Mouse (Mus musculus): ENCODE measurements around the gene Arid4b. TPM values are rescaled to one million over a fixed set of nuclear protein-coding genes. Genes with fewer than 3 reads are reported as not detected.
A peak's percentile ranks its signal among the peaks of the same experiment; 100 is the strongest.

Gene Arid4b
- polyA plus RNA-seq, 1 experiment from 2014 or later, result 65.8 TPM

GRCm38 (mm10) chr13:14049878-14050277 lies 13.2 kb upstream of the Arid4b start:
- Histone ChIP-seq H3K9ac (no peak overlapping the region), H3K27me3 (ENCODE audit: control insufficient read depth, insufficient read depth, low read length) (no peaks in the 10 kb centered on the region), H3K36me3 (replicated peaks; ENCODE audit: control insufficient read depth, insufficient read depth) (peaks cover 79% of the 10 kb centered on the region), H3K9me3 (ENCODE audit: control insufficient read depth, low read length) (no peaks in the 10 kb centered on the region), H3K4me2 (replicated peaks) (no peak overlapping the region), H3K27ac (no peak overlapping the region), H3K4me3 (replicated peaks; ENCODE audit: low read length) (no peak overlapping the region), H3K4me1 (replicated peaks; ENCODE audit: control insufficient read depth, insufficient read depth, low read length) (no peaks in the 10 kb centered on the region)
- no peak for ATAC-seq (ENCODE audit: low FRiP score)
- 86% methylated on average over 1 of the region's 1 CpGs for WGBS
- no peak for DNase-seq (ENCODE audit: low spot score)

- Histone ChIP-seq H3K27me3 (ENCODE audit: control insufficient read depth, insufficient read depth, low read length) (no peaks in the 10 kb centered on the region), H3K4me3 (replicated peaks; ENCODE audit: low read length) (no peak overlapping the region), H3K4me2 (replicated peaks) (no peak overlapping the region), H3K27ac (no peak overlapping the region), H3K9ac (no peak overlapping the region), H3K36me3 (replicated peaks; ENCODE audit: control insufficient read depth, insufficient read depth) (peaks cover 67% of the 10 kb centered on the region), H3K4me1 (replicated peaks; ENCODE audit: control insufficient read depth, insufficient read depth, low read length) (peaks cover 8% of the 10 kb centered on the region; the same call in 1 of the 2 replicates), H3K9me3 (ENCODE audit: control insufficient read depth, low read length) (no peaks in the 10 kb centered on the region)
- DNase-seq (ENCODE audit: low spot score) (no peak), ATAC-seq (ENCODE audit: low FRiP score) (no peak)
- WGBS, result 95% methylated on average over 3 of the region's 3 CpGs
These were observed 6.2 kb upstream of the Arid4b start for GRCm38 (mm10) chr13:14056801-14057200.

GRCm38 (mm10) chr13:14059582-14059981 lies 3.5 kb upstream of the Arid4b start:
- Histone ChIP-seq H3K27me3 (ENCODE audit: control insufficient read depth, insufficient read depth, low read length) (no peaks in the 10 kb centered on the region), H3K4me2 (replicated peaks) (no peak overlapping the region), H3K27ac (no peak overlapping the region), H3K4me3 (replicated peaks; ENCODE audit: low read length) (no peak overlapping the region), H3K9ac (no peak overlapping the region), H3K4me1 (replicated peaks; ENCODE audit: control insufficient read depth, insufficient read depth, low read length) (peaks cover 14% of the 10 kb centered on the region), H3K36me3 (replicated peaks; ENCODE audit: control insufficient read depth, insufficient read depth) (peaks cover 39% of the 10 kb centered on the region), H3K9me3 (ENCODE audit: control insufficient read depth, low read length) (no peaks in the 10 kb centered on the region)
- DNase-seq (ENCODE audit: low spot score) (no peak), ATAC-seq (ENCODE audit: low FRiP score) (no peak)

- H3K9me3 ChIP-seq (ENCODE audit: control insufficient read depth, low read length), result no peaks in the 10 kb centered on the region
- no peak for ATAC-seq (ENCODE audit: low FRiP score)
- peak overlapping the region; percentile 90 for H3K27ac ChIP-seq
- no peaks in the 10 kb centered on the region for H3K27me3 ChIP-seq (ENCODE audit: control insufficient read depth, insufficient read depth, low read length)
- peak overlapping the region; percentile 86 for H3K4me3 ChIP-seq (replicated peaks; ENCODE audit: low read length)
- peaks cover 26% of the 10 kb centered on the region for H3K4me1 ChIP-seq (replicated peaks; ENCODE audit: control insufficient read depth, insufficient read depth, low read length)
- 4% methylated on average over 11 of the region's 11 CpGs for WGBS
- DNase-seq (ENCODE audit: low spot score), result no peak
- H3K36me3 ChIP-seq (replicated peaks; ENCODE audit: control insufficient read depth, insufficient read depth), result peaks cover 20% of the 10 kb centered on the region
- H3K9ac ChIP-seq, result peak overlapping the region; percentile 93
- H3K4me2 ChIP-seq (replicated peaks), result peak overlapping the region; percentile 74
These were observed 621 bp upstream of the Arid4b start for GRCm38 (mm10) chr13:14062209-14063012.

- H3K27me3 ChIP-seq (ENCODE audit: control insufficient read depth, insufficient read depth, low read length), result no peaks in the 10 kb centered on the region
- H3K9me3 ChIP-seq (ENCODE audit: control insufficient read depth, low read length), result no peaks in the 10 kb centered on the region
- H3K4me2 ChIP-seq (replicated peaks), result peak overlapping the region; percentile 83
- H3K36me3 ChIP-seq (replicated peaks; ENCODE audit: control insufficient read depth, insufficient read depth), result peaks cover 18% of the 10 kb centered on the region
- 1% methylated on average over 28 of the region's 31 CpGs for WGBS
- H3K4me1 ChIP-seq (replicated peaks; ENCODE audit: control insufficient read depth, insufficient read depth, low read length), result peaks cover 26% of the 10 kb centered on the region
- peak overlapping the region; percentile 94 for H3K27ac ChIP-seq
- H3K4me3 ChIP-seq (replicated peaks; ENCODE audit: low read length), result peak overlapping the region; percentile 86
- peak; percentile 45; the same call in 1 of the 2 replicates for ATAC-seq (ENCODE audit: low FRiP score)
- peak overlapping the region; percentile 93 for H3K9ac ChIP-seq
- no peak for DNase-seq (ENCODE audit: low spot score)
These were observed 875 bp downstream of the Arid4b start for GRCm38 (mm10) chr13:14063942-14064271.

- H3K4me1 ChIP-seq (replicated peaks; ENCODE audit: control insufficient read depth, insufficient read depth, low read length), result peaks cover 26% of the 10 kb centered on the region
- ATAC-seq (ENCODE audit: low FRiP score), result no peak
These were observed 1.5 kb downstream of the Arid4b start for GRCm38 (mm10) chr13:14064341-14065027.

GRCm38 (mm10) chr13:14065028-14065380 lies 2.0 kb downstream of the Arid4b start:
- WGBS, result 22% methylated on average over 9 of the region's 9 CpGs
- H3K27ac ChIP-seq, result peak overlapping the region; percentile 94; the same call in 1 of the 2 replicates
- peak overlapping the region; percentile 93 for H3K9ac ChIP-seq
- H3K27me3 ChIP-seq (ENCODE audit: control insufficient read depth, insufficient read depth, low read length), result no peaks in the 10 kb centered on the region
- ATAC-seq (ENCODE audit: low FRiP score) (no peak), DNase-seq (ENCODE audit: low spot score) (peak; percentile 27)
- peak overlapping the region; percentile 86 for H3K4me3 ChIP-seq (replicated peaks; ENCODE audit: low read length)
- H3K36me3 ChIP-seq (replicated peaks; ENCODE audit: control insufficient read depth, insufficient read depth), result peaks cover 12% of the 10 kb centered on the region
- peak overlapping the region; percentile 83 for H3K4me2 ChIP-seq (replicated peaks)
- H3K4me1 ChIP-seq (replicated peaks; ENCODE audit: control insufficient read depth, insufficient read depth, low read length), result peaks cover 26% of the 10 kb centered on the region
- no peaks in the 10 kb centered on the region for H3K9me3 ChIP-seq (ENCODE audit: control insufficient read depth, low read length)

More at GRCm38 (mm10) chr13:14064341-14065027, 1.5 kb downstream of the Arid4b start:
- peak overlapping the region; percentile 94 for H3K27ac ChIP-seq
- WGBS, result 0% methylated on average over 52 of the region's 65 CpGs
- peak overlapping the region; percentile 93 for H3K9ac ChIP-seq
- DNase-seq (ENCODE audit: low spot score), result no peak
- H3K36me3 ChIP-seq (replicated peaks; ENCODE audit: control insufficient read depth, insufficient read depth), result peaks cover 13% of the 10 kb centered on the region
- H3K4me3 ChIP-seq (replicated peaks; ENCODE audit: low read length), result peak overlapping the region; percentile 86
- H3K9me3 ChIP-seq (ENCODE audit: control insufficient read depth, low read length), result no peaks in the 10 kb centered on the region
- H3K27me3 ChIP-seq (ENCODE audit: control insufficient read depth, insufficient read depth, low read length), result no peaks in the 10 kb centered on the region
- H3K4me2 ChIP-seq (replicated peaks), result peak overlapping the region; percentile 83

- Histone ChIP-seq H3K4me3 (replicated peaks; ENCODE audit: low read length) (no peak overlapping the region), H3K27me3 (ENCODE audit: control insufficient read depth, insufficient read depth, low read length) (no peaks in the 10 kb centered on the region), H3K4me2 (replicated peaks) (peak overlapping the region; percentile 83; the same call in 1 of the 2 replicates), H3K4me1 (replicated peaks; ENCODE audit: control insufficient read depth, insufficient read depth, low read length) (peaks cover 26% of the 10 kb centered on the region), H3K9me3 (ENCODE audit: control insufficient read depth, low read length) (no peaks in the 10 kb centered on the region), H3K36me3 (replicated peaks; ENCODE audit: control insufficient read depth, insufficient read depth) (peaks cover 12% of the 10 kb centered on the region), H3K27ac (no peak overlapping the region), H3K9ac (no peak overlapping the region)
- ATAC-seq (ENCODE audit: low FRiP score) (no peak), DNase-seq (ENCODE audit: low spot score) (no peak)
- 71% methylated on average over 1 of the region's 1 CpGs for WGBS
These were observed 2.7 kb downstream of the Arid4b start for GRCm38 (mm10) chr13:14065701-14066100.

- Histone ChIP-seq H3K9ac (no peak overlapping the region), H3K36me3 (replicated peaks; ENCODE audit: control insufficient read depth, insufficient read depth) (peaks cover 12% of the 10 kb centered on the region), H3K27me3 (ENCODE audit: control insufficient read depth, insufficient read depth, low read length) (no peaks in the 10 kb centered on the region), H3K4me3 (replicated peaks; ENCODE audit: low read length) (no peak overlapping the region), H3K4me2 (replicated peaks) (no peak overlapping the region), H3K4me1 (replicated peaks; ENCODE audit: control insufficient read depth, insufficient read depth, low read length) (peaks cover 13% of the 10 kb centered on the region), H3K27ac (no peak overlapping the region), H3K9me3 (ENCODE audit: control insufficient read depth, low read length) (no peaks in the 10 kb centered on the region)
- ATAC-seq (ENCODE audit: low FRiP score) (no peak), DNase-seq (ENCODE audit: low spot score) (no peak)
These were observed 5.0 kb downstream of the Arid4b start for GRCm38 (mm10) chr13:14068035-14068434.

Data from hindbrain, embryonic 14.5 days (tissue).